Mouse (Mus musculus): ENCODE results near the gene Svs3b.
"Not testable (repeated sequence)": the region's sequence is repeated elsewhere in the genome, so short reads cannot be mapped to it uniquely, and the experiment has no call there.

Svs3b gene

DNA sequence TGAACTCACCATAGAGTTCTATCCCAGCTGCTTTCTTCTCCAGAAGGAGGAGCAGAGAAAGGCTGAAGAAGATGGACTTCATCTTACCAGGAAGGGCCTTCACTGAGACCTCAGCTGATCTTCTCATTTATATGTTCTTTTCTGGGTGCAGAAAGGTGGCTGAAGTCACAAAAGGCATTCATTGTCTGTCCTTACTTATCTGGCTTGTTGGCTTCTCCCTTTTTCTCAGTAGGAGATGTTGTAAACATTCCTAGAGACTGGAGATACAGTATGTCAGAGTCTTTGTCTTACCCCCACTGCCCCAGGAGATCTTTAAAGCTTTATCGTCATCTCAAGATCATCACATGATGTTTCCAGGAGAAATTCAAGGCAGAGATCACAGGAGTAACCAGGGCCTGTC, at the start of gene Svs3b:
Gene Svs3b, minus strand, starts transcription at position 101 of the 400 bp plus-strand sequence.
- not testable (repeated sequence) for DNase-seq (ENCODE audit: low read depth, low spot score)

DNA sequence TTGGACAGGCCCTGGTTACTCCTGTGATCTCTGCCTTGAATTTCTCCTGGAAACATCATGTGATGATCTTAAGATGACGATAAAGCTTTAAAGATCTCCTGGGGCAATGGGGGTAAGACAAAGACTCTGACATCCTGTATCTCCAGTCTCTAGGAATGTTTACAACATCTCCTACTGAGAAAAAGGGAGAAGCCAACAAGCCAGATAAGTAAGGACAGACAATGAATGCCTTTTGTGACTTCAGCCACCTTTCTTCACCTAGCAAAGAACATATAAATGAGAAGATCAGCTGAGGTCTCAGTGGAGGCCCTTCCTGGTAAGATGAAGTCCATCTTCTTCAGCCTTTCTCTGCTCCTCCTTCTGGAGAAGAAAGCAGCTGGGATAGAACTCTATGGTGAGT, 32.5 kb upstream of the Svs3b start, which contains the start of gene Svs3a:
Gene Svs3a, plus strand, starts transcription at position 301 of the 400 bp plus-strand sequence.
- not testable (repeated sequence) for DNase-seq (ENCODE audit: low read depth, low spot score)

DNA sequence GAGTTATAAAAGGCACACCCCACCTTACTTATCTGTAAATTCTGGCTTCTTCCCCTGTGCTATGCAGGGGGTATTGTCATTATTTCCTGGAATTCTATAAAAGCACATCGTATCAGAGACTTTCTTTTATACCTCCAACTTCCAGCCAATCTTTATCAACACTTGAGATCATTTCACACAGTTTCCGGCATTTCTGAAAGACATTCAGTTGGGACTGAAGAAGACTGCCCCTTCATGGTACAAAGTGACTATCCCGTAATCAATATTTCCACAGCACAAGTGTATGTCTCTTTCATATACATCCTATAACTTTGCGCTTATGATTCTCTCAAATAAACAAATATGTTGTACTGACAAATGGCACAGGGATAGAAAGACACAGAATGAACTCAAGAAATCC, 21.9 kb upstream of the Svs3b start, which contains the start of gene Svs4:
Gene Svs4, minus strand, starts transcription at position 101 of the 400 bp plus-strand sequence.
- no peak for DNase-seq (ENCODE audit: low read depth, low spot score)

DNA sequence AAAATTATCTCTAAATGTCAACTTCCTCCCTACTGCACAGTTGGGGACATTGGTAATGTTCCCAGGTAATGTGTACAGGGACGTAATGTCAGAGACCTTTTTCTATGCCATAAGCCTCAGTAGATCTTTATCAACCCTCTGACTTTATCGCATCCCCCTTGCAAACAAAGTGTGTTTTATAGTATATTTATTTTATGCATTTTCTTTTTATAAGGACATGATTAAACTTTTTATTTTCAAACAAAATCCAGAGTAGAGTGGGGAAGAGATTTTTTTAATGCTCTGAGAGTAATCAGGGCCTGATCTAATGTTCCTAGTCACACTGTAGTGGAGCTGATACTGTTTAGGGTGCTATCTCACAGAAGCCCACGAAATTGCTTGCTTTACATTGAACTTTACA, 18.1 kb downstream of the Svs3b start, which contains the start of gene Svs2:
Gene Svs2, minus strand, starts transcription at position 101 of the 400 bp plus-strand sequence.
- DNase-seq (ENCODE audit: low read depth, low spot score), result no peak

GRCm38 (mm10) chr2:164232671-164233070, 23.8 kb downstream of the Svs3b start:
- no peak for DNase-seq (ENCODE audit: low read depth, low spot score)

DNA sequence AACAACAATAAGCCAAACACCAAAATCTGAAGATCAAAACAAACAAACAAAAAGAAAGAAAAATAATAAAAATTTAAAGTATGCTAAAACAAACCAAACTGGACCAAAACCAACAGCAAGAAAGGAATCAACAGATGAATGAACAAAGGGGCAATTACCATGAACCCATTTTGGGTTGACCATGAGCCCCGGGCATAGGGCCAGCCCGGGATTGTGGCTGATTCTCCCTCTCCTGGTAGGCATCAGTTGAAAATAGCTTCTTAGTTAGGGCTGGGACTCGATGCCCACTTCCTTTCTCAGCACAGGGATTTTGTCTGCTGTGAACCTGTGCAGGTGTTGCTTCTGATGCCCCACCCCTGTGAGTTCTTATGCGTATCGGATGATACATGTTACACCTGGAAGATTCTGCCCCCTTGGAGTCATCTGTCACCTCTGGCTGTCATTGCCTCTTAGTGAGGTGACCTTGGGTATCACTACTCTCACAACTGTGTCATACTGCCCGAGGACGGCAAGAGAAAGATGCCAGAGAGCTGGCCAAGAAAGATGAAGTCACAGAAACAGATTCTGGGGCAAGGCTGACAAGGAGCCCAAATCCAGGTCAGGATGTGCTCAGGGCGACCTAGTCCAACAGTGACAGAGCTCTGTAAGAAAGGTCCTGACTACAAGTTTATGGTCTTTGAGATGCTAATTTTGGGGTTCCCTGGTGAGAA, 27.9 kb downstream of the Svs3b start:
- no peak for DNase-seq (ENCODE audit: low read depth, low spot score)

- no peak for DNase-seq (ENCODE audit: low read depth, low spot score)
Observed at GRCm38 (mm10) chr2:164221522-164221921, 34.9 kb downstream of the Svs3b start, which contains the start of gene Wfdc15b. TSS of gene Wfdc15b (minus strand) at chr2:164221660.

- DNase-seq (ENCODE audit: low read depth, low spot score), result no peak
Observed at GRCm38 (mm10) chr2:164219295-164219694, 37.1 kb downstream of the Svs3b start.

GRCm38 (mm10) chr2:164212711-164213110, 43.7 kb downstream of the Svs3b start:
- no peak for DNase-seq (ENCODE audit: low read depth, low spot score)

GRCm38 (mm10) chr2:164210892-164211291, 45.5 kb downstream of the Svs3b start:
- DNase-seq (ENCODE audit: low read depth, low spot score), result no peak

DNA sequence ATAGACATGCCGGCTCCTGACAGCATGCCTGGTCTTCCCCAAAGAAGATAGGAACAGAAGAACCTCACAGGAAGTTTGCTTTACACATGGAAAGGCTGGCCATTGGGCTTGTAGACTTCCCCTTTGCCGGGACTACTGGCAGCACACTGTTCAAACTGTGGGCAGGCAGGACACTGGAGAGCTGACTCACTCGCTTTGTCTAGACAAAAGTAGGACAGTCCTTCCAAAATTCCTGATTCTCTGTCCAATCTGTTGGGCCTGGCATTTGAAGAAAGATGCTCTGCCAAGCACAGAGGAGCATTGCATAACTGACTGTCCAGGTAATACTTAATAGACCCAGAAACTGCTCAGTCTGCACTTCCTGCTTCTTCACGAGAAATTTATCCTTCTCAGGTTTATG, 49.8 kb downstream of the Svs3b start:
- DNase-seq (ENCODE audit: low read depth, low spot score), result no peak

- DNase-seq (ENCODE audit: low read depth, low spot score), result not testable (repeated sequence)
Observed at GRCm38 (mm10) chr2:164206011-164206410, 50.4 kb downstream of the Svs3b start.

All from WW6 (cell line).